Comparison of ENCODE assay signal across 7 mouse cellular contexts in the genomic region with DNA sequence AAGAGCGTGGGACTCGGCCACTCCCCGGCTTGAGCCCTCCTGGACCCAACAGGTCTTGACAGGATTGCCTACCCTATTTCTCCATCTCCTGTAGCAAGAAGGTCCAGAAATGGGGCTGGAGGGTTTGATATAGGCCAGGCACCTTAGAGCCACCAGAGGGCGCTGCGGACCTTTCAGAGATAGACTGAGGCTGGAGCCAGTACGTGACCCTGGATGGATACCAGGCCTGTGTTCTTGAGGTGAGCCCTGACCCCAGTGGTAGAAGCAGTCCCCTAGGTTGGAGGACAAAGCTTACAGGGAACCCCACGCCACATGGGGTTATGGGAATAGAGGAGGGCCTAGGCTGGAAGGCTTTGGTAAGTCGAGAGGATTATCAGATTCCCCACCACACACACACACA. TPM values are rescaled to one million over a fixed set of nuclear protein-coding genes. Genes with fewer than 3 reads are reported as not detected.
DNase-seq lines count a peak whose midpoint lies in the region; ATAC-seq and TF ChIP-seq lines count a peak whose summit lies in the region.

No protein-coding gene starts in this region.

- peaks cover 14% of the 10 kb centered on the region for H3K4me1 ChIP-seq in limb, embryonic 11.5 days (ENCODE audit: control insufficient read depth, insufficient read depth, low read length)
- peaks cover 9% of the 10 kb centered on the region; the same call in 1 of the 2 replicates for H3K4me1 ChIP-seq in midbrain, postnatal 0 days (ENCODE audit: insufficient read depth, low read length)

- peak; percentile 66 for DNase-seq in WW6 (ENCODE audit: low read depth, low spot score)
- peak; percentile 95 to 97 for DNase-seq in cerebellum, postnatal 14 days
- peak; percentile 91 for DNase-seq in gastrocnemius, postnatal 10 days
- peak; percentile 78 for DNase-seq in kidney, adult 11 months
- peak; percentile 89 for DNase-seq in limb, embryonic 11.5 days (ENCODE audit: low spot score)
- DNase-seq in midbrain, postnatal 0 days (ENCODE audit: low spot score), result peak; percentile 90
- DNase-seq in spleen, postnatal 36 days (ENCODE audit: low spot score in 2 of 2), result peak; percentile 70 to 76

- 18% methylated on average over 8 of the region's 8 CpGs for WGBS in limb, embryonic 11.5 days
- WGBS in midbrain, postnatal 0 days, result 16% methylated on average over 8 of the region's 8 CpGs

- no peaks in the 10 kb centered on the region for H3K36me3 ChIP-seq in limb, embryonic 11.5 days (ENCODE audit: control insufficient read depth, insufficient read depth, low read length)
- peaks cover 20% of the 10 kb centered on the region for H3K36me3 ChIP-seq in midbrain, postnatal 0 days (ENCODE audit: insufficient read depth, low read length)

- peak; percentile 94 for TF ChIP-seq CTCF in midbrain, postnatal 0 days (IDR thresholded peaks at IDR 0.05)

- no peak overlapping the region for H3K27ac ChIP-seq in limb, embryonic 11.5 days (replicated peaks; ENCODE audit: low read depth, low read length)
- H3K27ac ChIP-seq in midbrain, postnatal 0 days (ENCODE audit: low read depth, low read length), result no peak overlapping the region

- H3K9me3 ChIP-seq in limb, embryonic 11.5 days (ENCODE audit: control insufficient read depth, low read length), result no peaks in the 10 kb centered on the region
- H3K9me3 ChIP-seq in midbrain, postnatal 0 days (ENCODE audit: low read length), result no peaks in the 10 kb centered on the region

- H3K4me3 ChIP-seq in limb, embryonic 11.5 days (ENCODE audit: low read depth, low read length), result no peak overlapping the region
- no peak overlapping the region for H3K4me3 ChIP-seq in midbrain, postnatal 0 days (ENCODE audit: low read depth, low read length)

- peak; percentile 37; the same call in 1 of the 2 replicates for ATAC-seq in limb, embryonic 11.5 days (ENCODE audit: insufficient number of reproducible peaks, low FRiP score, low TSS enrichment, low read depth)
- ATAC-seq in midbrain, postnatal 0 days (ENCODE audit: low FRiP score), result peak; percentile 35; the same call in 1 of the 2 replicates

- H3K9ac ChIP-seq in limb, embryonic 11.5 days (ENCODE audit: low read length), result no peak overlapping the region
- H3K9ac ChIP-seq in midbrain, postnatal 0 days (replicated peaks; ENCODE audit: low read length, poor library complexity, severe bottlenecking), result no peak overlapping the region

- H3K27me3 ChIP-seq in limb, embryonic 11.5 days (ENCODE audit: control insufficient read depth, insufficient read depth, low read length), result no peaks in the 10 kb centered on the region
- no peaks in the 10 kb centered on the region for H3K27me3 ChIP-seq in midbrain, postnatal 0 days (ENCODE audit: insufficient read depth, low read length)

- no peak overlapping the region for H3K4me2 ChIP-seq in limb, embryonic 11.5 days (ENCODE audit: low read depth, severe bottlenecking)
- H3K4me2 ChIP-seq in midbrain, postnatal 0 days (ENCODE audit: low read depth, low read length, poor library complexity, severe bottlenecking), result no peak overlapping the region

RNA-seq across cellular contexts. Expression of gene Ykt6, which starts 40.5 kb away (rescaled TPM):
- total RNA-seq in gastrocnemius, postnatal 10 days (2021), result 10 to 100 TPM; 46.7 to 50.4 TPM
- 29.0 and 30.3 TPM in 2 replicates for polyA plus RNA-seq in limb, embryonic 11.5 days (2014; fragmentation: Nextera tagmentation; extraction: Ambion mirVana)
- 148 and 151 TPM in 2 replicates for total RNA-seq in midbrain, postnatal 0 days (2014; rRNA removed)
- polyA plus RNA-seq in midbrain, postnatal 0 days (2015; fragmentation: Nextera tagmentation; extraction: Ambion mirVana), result 87.0 and 89.0 TPM in 2 replicates

RNA-seq across cellular contexts. Expression of gene Gck, which starts 46.1 kb away (rescaled TPM):
- not detected for total RNA-seq in gastrocnemius, postnatal 10 days (2021)
- polyA plus RNA-seq in limb, embryonic 11.5 days (2014; fragmentation: Nextera tagmentation; extraction: Ambion mirVana), result 0.41 and 1.6 TPM in 2 replicates
- 7.6 and 7.7 TPM in 2 replicates for total RNA-seq in midbrain, postnatal 0 days (2014; rRNA removed)
- 13.2 and 14.1 TPM in 2 replicates for polyA plus RNA-seq in midbrain, postnatal 0 days (2015; fragmentation: Nextera tagmentation; extraction: Ambion mirVana)
